Mouse (Mus musculus): Measurements from ENCODE around the gene Sh2d6. TPM values are rescaled to one million over a fixed set of nuclear protein-coding genes. Genes with fewer than 3 reads are reported as not detected.

The Sh2d6 gene
- under 1 TPM; 0.67 to 0.76 TPM for total RNA-seq (2021)
- long read RNA-seq, partial matches to known transcripts: 0 of 1 reads
- long read RNA-seq, other reads (novel, unspliced or antisense): 1 of 1 reads

DNA sequence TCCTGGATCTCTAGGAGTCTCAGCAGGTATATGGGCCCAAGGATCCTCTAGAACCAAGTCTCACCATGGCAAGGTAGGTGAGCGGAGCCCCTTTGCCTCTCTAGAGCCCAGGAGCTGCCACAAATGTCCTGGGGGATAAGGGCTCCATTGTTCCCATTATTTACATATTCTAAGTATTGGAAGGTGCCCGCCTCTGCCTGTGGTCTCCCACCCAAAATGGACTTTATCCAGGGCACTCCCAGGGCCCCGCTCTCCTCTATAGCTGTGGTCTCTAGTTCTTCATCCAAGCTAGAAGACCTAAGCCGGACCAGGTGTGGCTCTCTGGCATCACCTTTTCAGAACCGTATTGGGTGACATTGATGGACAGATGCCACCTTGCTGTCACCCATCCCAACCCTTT lies at the start of gene Sh2d6:
TSS of gene Sh2d6 (minus strand) at position 101 of the 400 bp plus-strand sequence.
- DNase-seq (ENCODE audit: low spot score in 2 of 2): no peak

DNA sequence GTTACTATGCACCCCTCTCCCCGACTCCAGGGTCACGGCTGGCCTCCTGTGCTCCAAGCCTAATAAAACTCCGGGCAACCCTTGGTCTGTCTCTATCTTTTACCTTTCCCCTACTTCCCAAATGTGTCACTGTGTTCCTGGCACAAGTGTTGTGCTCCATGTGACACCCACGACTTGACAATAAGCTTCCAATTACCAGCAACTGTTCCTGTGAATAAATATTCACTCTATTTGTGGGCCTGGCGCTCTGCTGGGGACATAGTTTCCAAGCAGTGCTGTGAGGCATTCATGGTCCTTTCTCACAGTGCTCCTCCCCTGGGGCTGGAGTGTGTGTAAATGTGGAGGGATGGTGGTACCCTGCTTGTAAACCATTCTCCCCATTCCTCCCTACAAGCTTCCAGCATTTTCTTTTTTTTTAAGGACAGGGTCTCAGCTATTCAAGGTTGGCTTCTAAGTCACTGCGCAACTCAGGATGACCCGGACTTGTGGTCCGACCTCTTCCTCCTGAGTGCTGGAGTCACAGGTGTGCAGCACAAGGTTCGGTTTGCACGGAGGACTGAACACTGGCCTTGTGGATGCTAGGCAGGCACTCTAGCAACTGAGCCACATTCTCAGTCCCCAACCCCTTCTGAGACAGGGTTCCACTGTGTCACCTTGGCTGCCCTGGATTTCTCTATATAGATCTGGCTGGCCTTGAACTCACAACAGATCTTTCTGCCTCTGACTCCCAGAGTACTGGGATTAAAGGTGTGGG lies 49.3 kb upstream of the Sh2d6 start:
- DNase-seq (ENCODE audit: low spot score in 2 of 2): peak; percentile 43 to 77

DNA sequence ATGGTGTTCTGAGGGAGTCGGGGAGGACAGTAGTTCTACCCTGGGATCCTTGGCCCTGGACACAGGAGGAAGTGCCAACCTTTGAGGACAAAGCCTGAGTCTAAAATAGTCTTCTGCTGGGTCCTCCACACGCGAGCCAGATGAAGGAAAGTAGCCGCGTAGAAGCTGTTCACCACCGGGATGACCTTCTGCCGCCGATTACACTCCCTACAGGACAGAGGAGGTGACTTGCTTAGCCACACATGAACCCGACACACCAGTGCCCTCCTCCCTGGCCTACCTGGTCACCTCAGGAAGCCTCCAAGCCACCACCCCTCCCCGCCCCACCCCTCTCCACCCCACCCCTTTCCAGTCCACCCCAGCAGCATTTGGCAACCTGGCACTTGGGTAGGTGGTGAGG lies 47.2 kb upstream of the Sh2d6 start:
- no peak for DNase-seq (ENCODE audit: low spot score in 2 of 2)

DNA sequence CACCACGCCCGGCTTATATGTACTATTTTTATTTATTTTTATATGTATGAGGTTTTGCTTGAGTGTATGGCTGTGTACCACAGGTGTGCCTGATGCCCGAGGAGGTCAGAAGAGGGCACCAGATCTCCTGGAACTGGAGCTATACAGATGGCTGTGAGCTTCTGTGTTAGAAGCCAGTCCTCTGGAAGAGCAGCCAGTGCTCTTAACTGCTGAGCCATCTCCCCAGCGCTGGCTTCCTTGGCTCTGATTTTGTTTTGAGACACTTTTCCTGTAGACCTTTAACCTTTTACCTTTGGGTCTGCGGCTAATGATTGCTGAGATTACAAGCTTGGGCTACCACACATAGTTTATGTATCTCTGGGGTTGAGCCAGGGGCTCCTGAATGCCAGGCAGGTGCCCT lies 46.0 kb upstream of the Sh2d6 start:
- DNase-seq (ENCODE audit: low spot score in 2 of 2): no peak

DNA sequence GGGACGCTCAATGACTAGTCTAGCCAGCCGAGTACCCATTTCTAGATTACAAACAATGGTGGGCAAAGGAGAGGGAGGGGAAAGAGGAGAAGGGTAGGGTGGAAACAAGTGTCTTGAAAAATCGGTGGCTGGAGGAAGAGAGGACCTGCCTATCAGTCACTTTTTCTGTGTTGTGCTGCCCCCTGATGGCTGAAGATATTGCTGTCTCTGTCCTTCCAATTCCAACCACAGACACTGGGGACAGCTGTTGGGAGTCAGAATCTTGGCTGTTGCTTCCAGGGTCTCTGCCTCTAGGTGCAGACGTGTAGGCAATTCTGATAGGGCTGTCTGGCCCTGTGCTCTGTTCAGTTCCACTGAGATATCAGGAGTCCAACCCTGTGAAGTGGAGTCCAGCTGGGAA lies 44.5 kb upstream of the Sh2d6 start:
- peak; percentile 81 to 97 for DNase-seq (ENCODE audit: low spot score in 2 of 2)

DNA sequence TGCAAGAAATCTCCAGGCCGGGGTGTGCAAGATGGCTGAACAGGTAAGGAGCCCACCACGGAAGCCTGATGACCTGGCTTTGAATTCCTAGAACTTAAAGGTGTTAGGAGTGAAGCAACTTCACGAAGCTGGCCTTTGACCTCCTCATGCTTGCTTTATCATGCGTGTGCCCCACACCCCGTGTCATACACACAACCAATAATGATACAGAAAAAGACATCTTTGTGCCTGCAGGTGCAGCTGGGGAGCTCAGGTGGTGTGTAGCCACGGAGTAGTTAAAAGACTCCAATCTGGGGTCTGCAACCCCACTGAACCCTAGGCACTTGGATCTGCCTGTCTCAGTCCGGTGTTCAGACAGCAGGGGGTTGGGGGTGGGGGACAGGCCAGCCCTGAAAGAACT lies 44.0 kb upstream of the Sh2d6 start:
- DNase-seq (ENCODE audit: low spot score in 2 of 2): no peak

DNA sequence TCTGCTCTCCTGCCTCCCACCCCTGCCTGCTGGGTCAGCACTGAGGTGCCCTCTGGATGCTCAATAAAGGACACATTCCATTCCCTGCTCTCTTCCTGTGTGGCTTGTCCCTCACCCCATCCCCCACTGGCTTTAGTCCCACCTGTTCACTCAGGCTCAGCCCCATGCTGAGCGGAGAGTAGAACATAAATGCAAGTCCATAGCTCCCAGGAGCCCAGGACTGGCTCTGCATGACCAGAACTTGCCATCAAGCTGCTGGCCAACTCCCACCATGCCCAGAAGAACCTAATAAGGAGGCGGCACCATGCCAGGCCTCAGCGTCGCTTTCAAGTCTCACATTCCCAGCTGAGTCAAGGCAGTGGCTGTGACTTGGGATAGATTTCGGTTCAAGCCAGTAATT lies 41.4 kb upstream of the Sh2d6 start:
- no peak for DNase-seq (ENCODE audit: low spot score in 2 of 2)

DNA sequence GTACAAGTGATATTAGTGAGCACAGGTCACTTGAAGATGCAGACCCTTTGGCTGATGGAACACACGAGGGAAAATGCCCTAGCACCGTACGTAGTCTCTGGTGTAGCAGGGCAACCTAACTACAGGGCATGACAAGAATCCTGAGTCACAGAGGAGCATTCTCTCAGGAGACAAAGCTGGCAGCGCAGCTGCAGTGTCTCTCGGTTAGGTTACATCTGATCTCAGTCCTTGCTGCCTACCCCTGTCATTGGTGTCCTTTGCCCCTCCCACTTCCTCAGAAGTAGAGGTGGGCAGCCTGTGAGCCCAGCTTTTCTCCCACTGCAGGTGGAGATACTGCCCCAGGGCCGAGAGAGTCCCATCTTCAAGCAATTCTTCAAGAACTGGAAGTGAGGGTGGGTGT lies 41.0 kb upstream of the Sh2d6 start:
- no peak for DNase-seq (ENCODE audit: low spot score in 2 of 2)

DNA sequence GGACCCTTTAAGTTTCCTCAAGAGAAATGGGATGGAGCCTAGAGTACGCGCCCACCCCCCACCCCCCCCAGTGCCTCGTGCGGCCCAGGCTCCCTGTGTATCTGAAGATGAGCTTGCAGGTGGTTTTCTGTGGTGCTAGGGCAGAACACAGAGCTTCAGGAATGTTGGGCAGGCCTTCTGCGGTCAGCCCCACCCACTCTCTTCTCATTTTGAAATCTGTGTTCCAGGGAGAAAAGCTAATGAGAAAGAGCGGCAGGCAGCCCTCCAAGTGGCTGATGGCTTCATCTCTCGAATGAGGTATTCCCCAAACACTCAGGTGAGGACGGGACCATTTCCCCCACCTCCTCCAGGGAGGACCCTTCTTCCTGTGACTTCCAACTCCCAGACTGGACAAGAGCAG lies 39.3 kb upstream of the Sh2d6 start:
- DNase-seq (ENCODE audit: low spot score in 2 of 2): no peak

DNA sequence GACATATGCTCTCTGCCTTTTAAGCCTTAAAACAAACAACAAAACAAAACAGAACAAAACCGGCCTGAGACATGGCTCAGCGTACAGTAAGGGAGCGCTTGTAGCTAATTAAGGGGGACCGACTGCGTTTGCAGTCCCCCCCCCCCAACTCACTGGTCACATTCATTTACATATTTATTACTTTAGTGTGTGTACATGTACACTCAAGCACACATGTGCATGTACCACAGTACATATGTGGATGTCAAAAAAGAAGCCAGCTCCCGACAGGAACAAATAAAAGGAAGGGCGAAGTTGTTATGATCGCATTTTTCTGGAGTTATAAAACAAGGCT lies 31.5 kb upstream of the Sh2d6 start:
- DNase-seq (ENCODE audit: low spot score in 2 of 2): no peak

DNA sequence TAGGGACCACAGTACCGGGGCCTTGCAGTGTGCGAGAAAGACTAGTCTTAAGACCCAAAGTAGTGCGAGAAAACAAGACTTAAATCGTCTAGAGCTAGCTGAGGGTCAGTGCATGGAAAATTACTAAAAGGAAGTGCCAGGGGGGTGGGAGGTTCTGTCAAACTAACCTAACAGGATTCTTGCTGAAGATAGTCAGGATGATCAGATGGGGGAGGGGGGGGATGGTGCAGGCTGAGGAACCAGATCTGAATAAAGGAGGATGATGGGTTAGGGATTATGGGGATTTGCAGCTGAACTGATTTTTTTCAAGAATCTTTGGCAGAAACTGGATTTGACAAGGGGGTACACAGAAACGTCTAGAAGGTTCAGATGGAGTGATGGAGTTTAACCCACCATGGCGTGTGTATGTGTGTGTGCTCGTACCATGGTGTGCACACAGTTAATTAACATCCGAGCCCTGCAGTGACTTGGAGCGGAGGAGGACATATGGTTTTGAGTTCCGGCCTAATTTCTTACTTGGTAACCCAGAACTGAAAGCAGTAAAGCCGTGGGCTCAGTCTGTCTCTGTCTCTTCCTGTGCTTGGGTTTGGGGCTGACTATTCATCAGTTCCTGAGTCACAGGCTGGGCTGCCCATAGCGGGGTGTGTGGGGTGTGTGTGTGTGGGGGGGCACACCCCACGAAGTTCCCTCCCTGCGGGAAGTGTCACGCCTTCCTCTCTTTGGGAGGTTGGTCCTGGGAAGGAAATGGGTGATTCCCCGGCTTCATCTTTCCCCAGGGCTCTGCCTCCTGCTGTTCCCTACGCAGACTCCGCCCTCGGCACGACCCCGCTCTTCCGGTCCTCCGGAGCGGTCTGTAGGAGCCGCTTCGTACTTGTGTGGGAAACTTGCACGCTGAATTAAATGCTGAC lies 30.9 kb upstream of the Sh2d6 start:
- DNase-seq (ENCODE audit: low spot score in 2 of 2): peak; percentile 45 to 72

DNA sequence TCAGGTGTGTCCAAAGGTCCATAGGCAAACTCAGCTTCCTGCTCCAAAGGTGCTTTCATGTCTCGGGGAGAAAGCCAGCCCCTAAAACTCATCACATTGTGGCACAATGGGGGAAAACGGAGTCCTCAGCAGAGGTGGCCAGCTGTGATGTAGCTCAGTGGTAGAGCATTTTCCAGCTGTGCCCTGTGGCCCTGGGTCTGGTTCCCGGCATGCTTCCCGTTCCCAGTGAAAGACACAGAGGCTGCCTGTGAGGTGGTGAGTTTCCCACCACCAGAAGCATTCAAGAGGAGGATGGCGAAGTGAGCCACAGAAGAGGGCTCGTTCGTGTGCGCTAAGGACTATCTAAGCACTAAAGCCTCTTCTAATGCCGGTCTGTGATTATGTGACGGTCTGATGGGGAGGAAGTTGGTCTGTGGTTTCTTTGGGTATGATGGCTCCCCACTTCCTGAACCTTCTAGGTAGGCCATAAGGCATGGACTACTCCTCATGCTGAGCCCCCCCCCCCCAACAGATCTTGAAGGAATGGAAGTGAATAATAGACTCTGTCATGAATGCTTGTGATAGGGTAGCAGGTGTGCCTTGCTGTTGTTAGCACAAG lies 29.1 kb upstream of the Sh2d6 start:
- no peak for DNase-seq (ENCODE audit: low spot score in 2 of 2)

DNA sequence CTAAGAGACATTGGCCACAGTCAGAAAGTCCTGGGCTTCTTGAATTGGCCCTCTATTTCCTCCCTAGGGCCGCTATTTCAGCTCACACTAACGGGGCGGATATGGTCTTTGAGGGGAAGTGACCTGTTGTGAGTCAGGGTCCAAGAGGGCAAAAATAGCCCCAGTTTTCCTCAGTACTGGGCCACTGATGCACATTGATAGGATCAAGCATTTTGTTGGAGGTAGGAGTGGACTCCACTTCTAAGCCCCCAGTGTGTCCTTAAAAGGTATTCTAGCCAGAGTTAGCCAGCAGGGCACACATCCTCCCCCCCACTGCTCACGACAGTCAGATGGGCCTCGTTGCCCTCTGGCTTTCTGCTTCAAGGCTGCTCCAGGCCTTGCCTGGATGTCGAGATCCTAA lies 28.5 kb upstream of the Sh2d6 start:
- DNase-seq (ENCODE audit: low spot score in 2 of 2): no peak

DNA sequence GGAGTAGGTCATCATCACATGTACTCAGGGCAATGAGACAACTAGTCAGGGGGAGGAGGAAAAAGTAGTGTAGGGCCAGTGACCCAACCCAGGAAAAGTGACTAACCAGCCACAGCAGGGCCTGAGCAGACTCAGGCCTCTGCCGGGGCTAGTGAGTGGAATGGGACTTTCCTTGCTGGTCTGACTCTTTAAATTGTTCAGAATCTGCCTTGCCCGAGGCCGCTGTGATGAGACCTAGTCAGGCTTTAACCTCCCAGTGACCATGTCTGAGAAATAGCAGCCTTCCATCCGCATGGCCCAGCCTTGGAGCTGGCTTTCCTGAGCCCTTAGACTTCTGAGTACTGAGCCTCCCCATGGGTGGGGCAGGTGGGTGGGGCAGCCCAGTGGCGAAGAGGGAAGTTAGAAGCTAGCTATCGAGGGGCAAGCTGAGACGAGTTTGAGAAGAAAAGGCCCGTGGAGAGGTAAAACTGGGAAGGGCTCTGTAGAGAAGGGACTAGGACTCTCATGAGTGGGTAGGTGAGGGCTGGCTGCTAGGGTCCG lies 27.6 kb upstream of the Sh2d6 start:
- DNase-seq (ENCODE audit: low spot score in 2 of 2): no peak

DNA sequence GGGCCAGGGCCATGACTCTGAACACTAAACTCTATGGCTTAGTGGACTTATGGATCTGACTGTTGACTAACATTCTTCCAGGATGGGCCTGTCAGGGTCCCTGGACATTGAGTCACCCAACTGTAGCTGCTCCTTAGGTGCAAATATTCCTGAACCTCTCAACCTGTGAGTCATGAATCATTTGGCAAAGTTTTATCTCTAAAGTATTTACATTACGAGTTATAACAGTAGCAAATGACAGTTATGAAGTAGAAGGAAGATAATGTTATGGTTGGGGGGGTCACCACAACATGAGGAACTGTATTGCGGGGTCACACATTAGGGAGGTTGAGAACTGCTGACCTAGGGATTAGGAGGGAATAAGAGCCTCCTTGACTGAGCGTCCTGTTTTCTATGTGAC lies 26.4 kb upstream of the Sh2d6 start:
- no peak for DNase-seq (ENCODE audit: low spot score in 2 of 2)

DNA sequence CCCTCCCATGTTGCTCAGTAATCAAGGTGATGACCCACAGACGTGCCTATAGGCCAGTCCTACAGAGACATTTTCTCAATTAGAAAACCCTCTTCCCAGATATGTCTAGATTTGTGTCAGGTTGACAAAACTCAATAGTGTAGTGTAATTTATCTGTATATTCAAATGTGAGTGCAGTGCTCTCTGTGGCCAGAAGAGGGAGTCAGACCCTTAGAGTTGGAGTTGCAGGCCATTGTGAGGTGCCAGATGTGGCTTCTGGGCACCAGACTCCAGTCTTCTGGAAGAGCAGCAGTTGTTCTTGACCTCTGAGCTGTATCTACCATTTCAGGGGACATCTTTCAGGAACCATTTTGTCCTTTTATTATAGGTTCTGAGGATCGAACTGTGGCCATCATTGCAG lies 25.6 kb upstream of the Sh2d6 start:
- no peak for DNase-seq (ENCODE audit: low spot score in 2 of 2)

DNA sequence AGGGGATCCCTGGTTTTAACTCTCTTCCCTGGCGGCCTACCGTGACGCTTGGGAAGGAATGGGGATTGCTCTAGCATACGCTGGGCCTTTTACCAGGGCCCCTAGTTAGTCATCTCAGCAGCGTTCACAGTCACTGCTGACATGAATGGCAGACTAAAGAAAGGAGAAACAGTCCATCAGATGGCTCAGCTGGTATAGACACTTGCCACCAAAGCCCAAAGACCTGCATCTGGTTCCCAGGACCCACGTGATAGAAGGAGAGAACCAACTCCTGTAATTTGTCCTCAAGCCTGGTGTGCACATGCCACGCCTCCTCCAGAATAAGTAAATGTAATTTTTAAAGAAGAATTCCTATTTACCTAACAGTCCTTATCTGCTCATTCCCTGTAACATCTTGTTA lies 23.9 kb upstream of the Sh2d6 start:
- DNase-seq (ENCODE audit: low spot score in 2 of 2): no peak

DNA sequence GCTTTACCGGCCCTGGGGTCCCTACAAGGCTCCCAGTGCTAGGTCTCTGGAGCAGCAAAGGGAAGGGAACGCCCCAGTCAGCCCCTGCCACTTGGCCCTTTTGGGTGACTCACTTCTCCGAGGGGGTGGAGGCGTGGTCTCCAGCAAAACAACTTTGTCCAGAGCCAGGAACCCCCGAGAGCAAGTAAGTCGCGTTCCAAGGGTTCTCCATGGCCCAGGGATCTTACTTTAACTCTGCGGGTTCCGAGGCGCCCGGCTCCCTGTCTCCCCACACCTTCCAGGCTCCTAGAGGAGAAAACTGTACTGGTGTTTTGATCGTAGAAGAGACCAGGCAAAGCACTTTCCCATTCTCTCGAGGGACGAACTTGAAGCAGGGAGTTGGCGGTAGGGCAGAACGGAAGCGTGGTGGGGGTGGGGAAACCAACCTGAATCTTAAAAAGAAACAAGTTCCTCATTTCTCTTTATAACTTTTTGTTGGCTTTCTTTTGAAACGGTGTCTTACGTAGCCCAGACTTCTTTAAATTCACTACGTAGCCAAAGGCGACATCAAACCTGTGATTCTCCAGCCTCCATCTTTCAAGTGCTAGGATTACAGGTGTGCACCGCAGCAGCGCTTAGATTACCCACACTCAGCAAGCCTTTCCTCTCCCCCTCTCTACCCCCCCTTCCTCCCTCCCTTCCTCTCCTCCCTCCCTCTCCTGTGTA lies 22.9 kb upstream of the Sh2d6 start, which contains the start of gene Capg:
TSS of gene Capg (plus strand) at position 109 of the 705 bp plus-strand sequence.
- DNase-seq (ENCODE audit: low spot score in 2 of 2): no peak

DNA sequence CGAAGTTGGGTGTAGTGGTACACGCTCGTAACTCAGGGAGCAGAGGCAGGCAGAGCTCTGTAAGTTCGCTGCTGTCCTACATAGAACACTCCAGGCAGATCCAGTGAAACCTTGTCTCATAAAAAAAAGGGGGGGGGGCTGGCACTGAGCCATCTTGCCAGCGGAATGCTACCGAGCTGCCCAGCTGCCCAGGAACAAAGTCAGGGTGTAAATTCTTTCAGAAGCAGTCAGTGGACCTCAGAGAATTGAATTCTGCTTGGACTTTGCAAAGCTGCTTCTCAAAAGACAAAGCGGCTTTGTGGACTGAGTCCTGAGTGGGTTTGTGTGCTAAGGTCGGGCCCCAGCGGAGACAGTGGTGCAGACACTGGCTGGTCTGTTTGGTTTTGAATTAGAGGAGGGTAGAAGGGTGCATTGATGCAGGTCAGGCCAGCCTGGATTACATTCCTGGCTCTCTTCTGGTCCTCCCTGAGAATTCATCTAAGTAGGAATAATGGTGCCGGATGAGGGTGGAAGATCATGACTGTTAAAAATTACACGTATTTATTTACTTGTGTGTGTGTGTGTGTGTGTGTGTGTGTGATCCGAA lies 21.9 kb upstream of the Sh2d6 start:
- no peak for DNase-seq (ENCODE audit: low spot score in 2 of 2)

DNA sequence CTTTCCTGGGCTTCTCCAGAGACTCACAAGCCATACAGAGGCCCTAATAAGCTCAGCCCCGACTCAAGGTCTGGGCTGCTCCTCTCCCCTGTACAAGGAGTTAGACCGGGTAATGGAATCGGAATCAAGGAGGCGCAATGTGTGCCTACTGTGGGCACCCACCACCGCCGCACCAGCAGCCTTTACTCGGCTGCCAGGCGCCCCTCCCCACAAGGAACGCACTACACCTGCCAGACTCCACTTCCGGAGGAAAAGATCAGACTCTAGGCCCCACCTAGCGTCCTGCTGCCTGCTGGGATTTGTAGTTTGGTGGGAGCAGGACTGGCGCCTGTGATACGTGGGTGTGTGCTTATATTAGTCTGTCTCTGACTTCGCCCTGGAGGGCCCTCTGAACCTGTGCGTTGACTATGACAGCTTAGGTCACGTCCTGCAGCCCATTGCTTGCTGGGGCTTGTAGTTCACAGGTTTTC lies 17.1 kb upstream of the Sh2d6 start:
- DNase-seq (ENCODE audit: low spot score in 2 of 2): peak; percentile 89 to 95
